ENCODE assay signal across 24 mouse cellular contexts in the genomic region with DNA sequence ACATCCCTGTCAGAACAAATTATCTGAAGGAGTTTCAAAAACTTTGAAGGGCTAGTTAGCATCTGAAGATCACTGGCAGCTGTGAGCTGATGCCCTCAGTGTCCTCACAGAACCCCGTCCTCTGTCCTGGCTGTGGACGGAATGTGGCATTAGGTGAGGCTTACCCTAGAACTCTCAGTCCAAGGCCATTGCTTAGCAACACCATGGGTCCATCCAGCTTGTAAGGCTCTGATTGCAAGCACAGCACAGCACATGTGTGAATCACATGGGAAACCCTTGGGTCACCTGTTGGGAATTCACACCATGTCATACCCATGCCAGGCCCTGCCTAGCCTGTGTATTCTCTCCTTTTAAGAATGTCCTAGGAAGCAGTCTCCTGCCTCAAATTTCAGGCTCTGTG.
A peak's percentile ranks its signal among the peaks of the same experiment; 100 is the strongest.
DNase-seq lines count a peak whose midpoint lies in the region; ATAC-seq and TF ChIP-seq lines count a peak whose summit lies in the region.
"Had no signal": no experiment of that assay in that cellular context is flagged by ENCODE, and none has a peak within 500 bp of the region (broad histone marks: within the 10 kb centered on the region; RNA-seq: fewer than 3 reads in every experiment).

No protein-coding gene starts in this region.

- ATAC-seq in liver, embryonic 11.5 days (replicated peaks; ENCODE audit: low FRiP score): no peak
- ATAC-seq in intestine, embryonic 16.5 days: no peak
- ATAC-seq: CD4-positive, CD25-positive, alpha-beta regulatory T cell, adult 4 months; forebrain, embryonic 15.5 days; hindbrain, embryonic 16.5 days; intestine, embryonic 15.5 days had no signal

- intact Hi-C loops in gastrocnemius, adult 2 months (cut with DNase I): no loop called here
- intact Hi-C loops in gastrocnemius, postnatal 36 days (cut with DNase I): no loop called here

- H3K9me3 ChIP-seq in liver, embryonic 11.5 days (ENCODE audit: control insufficient read depth, low read length): no peaks in the 10 kb centered on the region
- no peaks in the 10 kb centered on the region for H3K9me3 ChIP-seq in intestine, embryonic 16.5 days (ENCODE audit: control insufficient read depth, low read length)
- H3K9me3 ChIP-seq: embryonic facial prominence, embryonic 12.5 days; forebrain, embryonic 12.5 days; forebrain, embryonic 15.5 days; heart, embryonic 12.5 days; heart, embryonic 15.5 days; hindbrain, embryonic 10.5 days; hindbrain, embryonic 13.5 days; intestine, embryonic 15.5 days had no signal

- DNase-seq in gastrocnemius, adult 2 months: peak; percentile 68
- no peak for DNase-seq in gastrocnemius, postnatal 36 days
- peak; percentile 77 for DNase-seq in liver, adult 2 months (ENCODE audit: extremely low read depth, low read depth, low spot score)
- no peak for DNase-seq in liver, embryonic 11.5 days (ENCODE audit: low spot score)
- DNase-seq: adrenal gland, adult 2 months; adrenal gland, postnatal 14 days; cerebellum, adult 11 months; cerebellum, adult 9-11 months; heart, postnatal 10 days; heart, postnatal 36 days; kidney, adult 18-20 months had no signal

- TF ChIP-seq CTCF in gastrocnemius, adult 2 months (IDR thresholded peaks at IDR 0.05): no peak
- no peak for TF ChIP-seq CTCF in liver, adult 2 months (IDR thresholded peaks at IDR 0.05; ENCODE audit: low read depth, low read length)

- peaks cover 32% of the 10 kb centered on the region for H3K36me3 ChIP-seq in liver, adult 2 months (ENCODE audit: control insufficient read depth, insufficient read depth, low read length)
- peaks cover 20% of the 10 kb centered on the region for H3K36me3 ChIP-seq in liver, embryonic 11.5 days (ENCODE audit: control insufficient read depth, insufficient read depth, low read length)
- H3K36me3 ChIP-seq in myocyte (ENCODE audit: control insufficient read depth, insufficient read depth): peaks cover 50% of the 10 kb centered on the region
- peaks cover 27% of the 10 kb centered on the region for H3K36me3 ChIP-seq in intestine, embryonic 16.5 days (ENCODE audit: control insufficient read depth, insufficient read depth, low read length)

- no peak overlapping the region for H3K4me3 ChIP-seq in gastrocnemius, adult 2 months
- H3K4me3 ChIP-seq in liver, adult 2 months (ENCODE audit: insufficient read depth, low read depth, low read length): no peak overlapping the region
- H3K4me3 ChIP-seq in liver, embryonic 11.5 days (ENCODE audit: low read depth, low read length): no peak overlapping the region
- H3K4me3 ChIP-seq in myocyte: no peak overlapping the region
- no peak overlapping the region for H3K4me3 ChIP-seq in intestine, embryonic 16.5 days (ENCODE audit: low read length)
- H3K4me3 ChIP-seq: embryonic facial prominence, embryonic 12.5 days; erythroblast, embryonic 14.5 days; forebrain, embryonic 12.5 days; forebrain, embryonic 15.5 days; heart, embryonic 12.5 days; heart, embryonic 15.5 days; hindbrain, embryonic 10.5 days; hindbrain, embryonic 13.5 days; intestine, embryonic 15.5 days had no signal

- peak overlapping the region; percentile 86 for H3K27ac ChIP-seq in gastrocnemius, adult 2 months
- no peak overlapping the region; the same call in 1 of the 2 replicates for H3K27ac ChIP-seq in liver, adult 2 months (replicated peaks; ENCODE audit: insufficient read depth, low read depth, low read length)
- no peak overlapping the region for H3K27ac ChIP-seq in liver, embryonic 11.5 days (ENCODE audit: low read depth, low read length)
- no peak overlapping the region for H3K27ac ChIP-seq in intestine, embryonic 16.5 days (ENCODE audit: low read length)
- H3K27ac ChIP-seq: embryonic facial prominence, embryonic 12.5 days; forebrain, embryonic 12.5 days; forebrain, embryonic 15.5 days; heart, embryonic 15.5 days; hindbrain, embryonic 10.5 days; hindbrain, embryonic 13.5 days; intestine, embryonic 15.5 days had no signal

- WGBS in liver, adult 2 months: 49% methylated on average over 2 of the region's 2 CpGs
- 85% methylated on average over 2 of the region's 2 CpGs for WGBS in liver, embryonic 11.5 days
- WGBS in intestine, embryonic 16.5 days: 92% methylated on average over 2 of the region's 2 CpGs

- no peak for TF ChIP-seq POLR2A in liver, adult 2 months (IDR thresholded peaks at IDR 0.05; ENCODE audit: extremely low read depth, insufficient read depth, low read length)
- peak; percentile 29 for TF ChIP-seq POLR2A in myocyte (IDR thresholded peaks at IDR 0.05; ENCODE audit: insufficient read length, low read depth)

- no peaks in the 10 kb centered on the region for H3K27me3 ChIP-seq in liver, adult 2 months (ENCODE audit: control insufficient read depth, insufficient read depth, low read length)
- H3K27me3 ChIP-seq in liver, embryonic 11.5 days (replicated peaks; ENCODE audit: control insufficient read depth, insufficient read depth, low read length): no peaks in the 10 kb centered on the region
- no peaks in the 10 kb centered on the region for H3K27me3 ChIP-seq in myocyte (ENCODE audit: control insufficient read depth, insufficient read depth, insufficient read length)
- no peaks in the 10 kb centered on the region for H3K27me3 ChIP-seq in intestine, embryonic 16.5 days (replicated peaks; ENCODE audit: control insufficient read depth, insufficient read depth, low read length)
- H3K27me3 ChIP-seq: embryonic facial prominence, embryonic 12.5 days; forebrain, embryonic 15.5 days; heart, embryonic 12.5 days; heart, embryonic 15.5 days; intestine, embryonic 15.5 days had no signal

- H3K79me2 ChIP-seq in liver, adult 2 months (ENCODE audit: control insufficient read depth, insufficient read depth, low read length): 0 out of 2 replicates have a peak, but pooled peaks cover 4% of the 10 kb centered on the region
- H3K79me2 ChIP-seq in myocyte (ENCODE audit: control insufficient read depth, insufficient read depth): peaks cover 45% of the 10 kb centered on the region

- no peak overlapping the region for H3K4me2 ChIP-seq in liver, embryonic 11.5 days
- H3K4me2 ChIP-seq in myocyte (ENCODE audit: low read depth): no peak overlapping the region
- H3K4me2 ChIP-seq in intestine, embryonic 16.5 days (ENCODE audit: low read depth, low read length): no peak overlapping the region
- H3K4me2 ChIP-seq: embryonic facial prominence, embryonic 12.5 days; forebrain, embryonic 12.5 days; forebrain, embryonic 15.5 days; heart, embryonic 12.5 days; heart, embryonic 15.5 days; hindbrain, embryonic 13.5 days; intestine, embryonic 15.5 days had no signal

- H3K9ac ChIP-seq in liver, adult 2 months (ENCODE audit: low read depth, low read length): no peak overlapping the region
- H3K9ac ChIP-seq in liver, embryonic 11.5 days (ENCODE audit: low read depth, low read length): no peak overlapping the region
- no peak overlapping the region for H3K9ac ChIP-seq in intestine, embryonic 16.5 days (ENCODE audit: low read depth, low read length)
- H3K9ac ChIP-seq: embryonic facial prominence, embryonic 12.5 days; forebrain, embryonic 12.5 days; forebrain, embryonic 15.5 days; heart, embryonic 12.5 days; heart, embryonic 15.5 days; hindbrain, embryonic 13.5 days; intestine, embryonic 15.5 days had no signal

- H3K4me1 ChIP-seq in liver, adult 2 months (ENCODE audit: control insufficient read depth, insufficient read depth, low read length): peaks cover 19% of the 10 kb centered on the region
- peaks cover 9% of the 10 kb centered on the region for H3K4me1 ChIP-seq in liver, embryonic 11.5 days (replicated peaks; ENCODE audit: control insufficient read depth, insufficient read depth, low read length)
- H3K4me1 ChIP-seq in intestine, embryonic 16.5 days (ENCODE audit: control insufficient read depth, insufficient read depth, low read length): peaks cover 31% of the 10 kb centered on the region

- H3ac ChIP-seq in myocyte (ENCODE audit: control insufficient read depth, insufficient read length): no peak overlapping the region

TF ChIP-seq in myocyte, 11 proteins besides CTCF, POLR2A, EP300 and RAD21:
- TF ChIP-seq POLR2AphosphoS2 (IDR thresholded peaks at IDR 0.05; ENCODE audit: insufficient read length, low read depth) (no peak), TCF12 (IDR thresholded peaks at IDR 0.05; ENCODE audit: insufficient read depth, poor library complexity, severe bottlenecking) (no peak), REST (IDR thresholded peaks at IDR 0.05; ENCODE audit: insufficient read depth, insufficient read length) (no peak), E2F4 (IDR thresholded peaks at IDR 0.05; ENCODE audit: insufficient read depth) (no peak), SRF (IDR thresholded peaks at IDR 0.05; ENCODE audit: control insufficient read depth, insufficient read length, low read depth) (no peak)
TF ChIP-seq in myocyte: peak in this region for 0.

Comparison
In these comparisons a context has a peak if more than half of its experiments do, and no peak if none do; other contexts are left out.
1. DNase-seq: peak in gastrocnemius, adult 2 months (single experiment) and liver, adult 2 months (single experiment); none in gastrocnemius, postnatal 36 days (0 of 2) and liver, embryonic 11.5 days (single experiment).